Mouse (Mus musculus): ENCODE results near the gene Pdia4. TPM values are rescaled to one million over a fixed set of nuclear protein-coding genes. Genes with fewer than 3 reads are reported as not detected.
A peak's percentile ranks its signal among the peaks of the same experiment; 100 is the strongest.
"Not testable (repeated sequence)": the region's sequence is repeated elsewhere in the genome, so short reads cannot be mapped to it uniquely, and the experiment has no call there.

Gene Pdia4
- polyA plus RNA-seq, 1 experiment = 24.7 TPM

- H3K4me1 ChIP-seq (ENCODE audit: control insufficient read depth, insufficient read depth, low read length) = peaks cover 3% of the 10 kb centered on the region
- TF ChIP-seq POLR2A (IDR thresholded peaks at IDR 0.05; ENCODE audit: control insufficient read depth, low read depth, low read length) (no peak), CTCF (IDR thresholded peaks at IDR 0.05; ENCODE audit: control insufficient read depth, insufficient read depth, insufficient replicate concordance, low read depth, low read length) (no peak)
- H3K36me3 ChIP-seq (ENCODE audit: control insufficient read depth, insufficient read depth, low read length) = no peaks in the 10 kb centered on the region
- peak overlapping the region; percentile 77 for H3K27ac ChIP-seq (ENCODE audit: control insufficient read depth, insufficient read depth, low read depth, low read length)
- H3K4me3 ChIP-seq (ENCODE audit: control insufficient read depth, low read depth, low read length) = peak overlapping the region; percentile 69; the same call in 1 of the 2 replicates
- no peaks in the 10 kb centered on the region for H3K27me3 ChIP-seq (ENCODE audit: control insufficient read depth, insufficient read depth, low read length)
Measured at GRCm38 (mm10) chr6:47781091-47781968, 31.9 kb downstream of the Pdia4 start.

- no peaks in the 10 kb centered on the region for H3K27me3 ChIP-seq (ENCODE audit: control insufficient read depth, insufficient read depth, low read length)
- H3K27ac ChIP-seq (ENCODE audit: control insufficient read depth, insufficient read depth, low read depth, low read length) = no peak overlapping the region
- H3K4me1 ChIP-seq (ENCODE audit: control insufficient read depth, insufficient read depth, low read length) = peaks cover 3% of the 10 kb centered on the region
- no peak overlapping the region for H3K4me3 ChIP-seq (ENCODE audit: control insufficient read depth, low read depth, low read length)
- no peaks in the 10 kb centered on the region for H3K36me3 ChIP-seq (ENCODE audit: control insufficient read depth, insufficient read depth, low read length)
- TF ChIP-seq POLR2A (IDR thresholded peaks at IDR 0.05; ENCODE audit: control insufficient read depth, low read depth, low read length) (no peak), CTCF (IDR thresholded peaks at IDR 0.05; ENCODE audit: control insufficient read depth, insufficient read depth, insufficient replicate concordance, low read depth, low read length) (no peak)
Measured at GRCm38 (mm10) chr6:47780576-47781013, 32.6 kb downstream of the Pdia4 start.

- H3K4me3 ChIP-seq (ENCODE audit: control insufficient read depth, low read depth, low read length) = peak overlapping the region; percentile 48
- H3K4me1 ChIP-seq (ENCODE audit: control insufficient read depth, insufficient read depth, low read length); H3K27me3 ChIP-seq (ENCODE audit: control insufficient read depth, insufficient read depth, low read length); H3K27ac ChIP-seq (ENCODE audit: control insufficient read depth, insufficient read depth, low read depth, low read length); H3K36me3 ChIP-seq (ENCODE audit: control insufficient read depth, insufficient read depth, low read length): not testable (repeated sequence)
Measured at GRCm38 (mm10) chr6:47771760-47772159, 41.5 kb downstream of the Pdia4 start.

- not testable (repeated sequence) for H3K27me3 ChIP-seq (ENCODE audit: control insufficient read depth, insufficient read depth, low read length); H3K36me3 ChIP-seq (ENCODE audit: control insufficient read depth, insufficient read depth, low read length); H3K4me3 ChIP-seq (ENCODE audit: control insufficient read depth, low read depth, low read length); H3K27ac ChIP-seq (ENCODE audit: control insufficient read depth, insufficient read depth, low read depth, low read length); H3K4me1 ChIP-seq (ENCODE audit: control insufficient read depth, insufficient read depth, low read length)
Measured at GRCm38 (mm10) chr6:47771113-47771512, 42.1 kb downstream of the Pdia4 start.

GRCm38 (mm10) chr6:47769861-47770260 is 43.4 kb downstream of the Pdia4 start:
- H3K4me3 ChIP-seq (ENCODE audit: control insufficient read depth, low read depth, low read length); H3K36me3 ChIP-seq (ENCODE audit: control insufficient read depth, insufficient read depth, low read length); H3K27ac ChIP-seq (ENCODE audit: control insufficient read depth, insufficient read depth, low read depth, low read length); H3K27me3 ChIP-seq (ENCODE audit: control insufficient read depth, insufficient read depth, low read length); H3K4me1 ChIP-seq (ENCODE audit: control insufficient read depth, insufficient read depth, low read length): not testable (repeated sequence)

- not testable (repeated sequence) for H3K4me1 ChIP-seq (ENCODE audit: control insufficient read depth, insufficient read depth, low read length); H3K27me3 ChIP-seq (ENCODE audit: control insufficient read depth, insufficient read depth, low read length); H3K36me3 ChIP-seq (ENCODE audit: control insufficient read depth, insufficient read depth, low read length); H3K27ac ChIP-seq (ENCODE audit: control insufficient read depth, insufficient read depth, low read depth, low read length); H3K4me3 ChIP-seq (ENCODE audit: control insufficient read depth, low read depth, low read length)
Measured at GRCm38 (mm10) chr6:47768520-47768919, 44.7 kb downstream of the Pdia4 start.

GRCm38 (mm10) chr6:47767355-47767754 is 45.9 kb downstream of the Pdia4 start:
- not testable (repeated sequence) for H3K36me3 ChIP-seq (ENCODE audit: control insufficient read depth, insufficient read depth, low read length); H3K27me3 ChIP-seq (ENCODE audit: control insufficient read depth, insufficient read depth, low read length); H3K4me3 ChIP-seq (ENCODE audit: control insufficient read depth, low read depth, low read length); H3K4me1 ChIP-seq (ENCODE audit: control insufficient read depth, insufficient read depth, low read length); H3K27ac ChIP-seq (ENCODE audit: control insufficient read depth, insufficient read depth, low read depth, low read length)

GRCm38 (mm10) chr6:47762686-47763085 is 50.5 kb downstream of the Pdia4 start:
- H3K4me3 ChIP-seq (ENCODE audit: control insufficient read depth, low read depth, low read length); H3K27ac ChIP-seq (ENCODE audit: control insufficient read depth, insufficient read depth, low read depth, low read length); H3K27me3 ChIP-seq (ENCODE audit: control insufficient read depth, insufficient read depth, low read length); H3K4me1 ChIP-seq (ENCODE audit: control insufficient read depth, insufficient read depth, low read length); H3K36me3 ChIP-seq (ENCODE audit: control insufficient read depth, insufficient read depth, low read length): not testable (repeated sequence)

GRCm38 (mm10) chr6:47759406-47759805 is 53.8 kb downstream of the Pdia4 start:
- H3K27ac ChIP-seq (ENCODE audit: control insufficient read depth, insufficient read depth, low read depth, low read length); H3K27me3 ChIP-seq (ENCODE audit: control insufficient read depth, insufficient read depth, low read length); H3K4me3 ChIP-seq (ENCODE audit: control insufficient read depth, low read depth, low read length); H3K36me3 ChIP-seq (ENCODE audit: control insufficient read depth, insufficient read depth, low read length); H3K4me1 ChIP-seq (ENCODE audit: control insufficient read depth, insufficient read depth, low read length): not testable (repeated sequence)

- not testable (repeated sequence) for H3K4me3 ChIP-seq (ENCODE audit: control insufficient read depth, low read depth, low read length)
Measured at GRCm38 (mm10) chr6:47757849-47758248, 55.4 kb downstream of the Pdia4 start.

GRCm38 (mm10) chr6:47757429-47757828 is 55.8 kb downstream of the Pdia4 start:
- H3K36me3 ChIP-seq (ENCODE audit: control insufficient read depth, insufficient read depth, low read length); H3K27ac ChIP-seq (ENCODE audit: control insufficient read depth, insufficient read depth, low read depth, low read length); H3K4me3 ChIP-seq (ENCODE audit: control insufficient read depth, low read depth, low read length); H3K27me3 ChIP-seq (ENCODE audit: control insufficient read depth, insufficient read depth, low read length); H3K4me1 ChIP-seq (ENCODE audit: control insufficient read depth, insufficient read depth, low read length): not testable (repeated sequence)

More at GRCm38 (mm10) chr6:47757849-47758248, 55.4 kb downstream of the Pdia4 start:
- H3K4me1 ChIP-seq (ENCODE audit: control insufficient read depth, insufficient read depth, low read length); H3K27ac ChIP-seq (ENCODE audit: control insufficient read depth, insufficient read depth, low read depth, low read length); H3K27me3 ChIP-seq (ENCODE audit: control insufficient read depth, insufficient read depth, low read length); H3K36me3 ChIP-seq (ENCODE audit: control insufficient read depth, insufficient read depth, low read length): not testable (repeated sequence)

Measured in testis, adult 2 months (tissue).